Mouse (Mus musculus): ENCODE data around the gene Errfi1. TPM values are rescaled to one million over a fixed set of nuclear protein-coding genes. Genes with fewer than 3 reads are reported as not detected.

Gene Errfi1
- polyA plus RNA-seq (2014; fragmentation: Nextera tagmentation; extraction: Ambion mirVana) = 25.5 and 26.7 TPM in 2 replicates

- 53% methylated on average over 13 of the region's 13 CpGs for WGBS
- Histone ChIP-seq H3K27ac (replicated peaks; ENCODE audit: low read depth, low read length) (no peak within 1 kb of the TSS), H3K9ac (ENCODE audit: low read depth, low read length) (peak within 1 kb of the TSS; percentile 96), H3K4me3 (ENCODE audit: low read depth, low read length) (peak within 1 kb of the TSS; percentile 90), H3K4me1 (ENCODE audit: control insufficient read depth, insufficient read depth, low read length) (peaks cover 3% of the 10 kb centered on the region), H3K36me3 (ENCODE audit: control insufficient read depth, insufficient read depth, low read length) (no peaks in the 10 kb centered on the region), H3K27me3 (replicated peaks; ENCODE audit: control insufficient read depth, insufficient read depth, low read length) (no peaks in the 10 kb centered on the region), H3K9me3 (ENCODE audit: control insufficient read depth, low read length) (no peaks in the 10 kb centered on the region), H3K4me2 (ENCODE audit: low read depth, low read length) (peak within 1 kb of the TSS; percentile 73)
- DNase-seq (ENCODE audit: low spot score) (no peak), ATAC-seq (ENCODE audit: low read depth) (no peak)
These were observed at the start of gene Errfi1 for GRCm38 (mm10) chr4:150853680-150854461. Gene Errfi1 (plus strand): TSS chr4:150853919.

GRCm38 (mm10) chr4:150804204-150804603, 49.5 kb upstream of the Errfi1 start:
- Histone ChIP-seq H3K27me3 (replicated peaks; ENCODE audit: control insufficient read depth, insufficient read depth, low read length) (no peaks in the 10 kb centered on the region), H3K27ac (replicated peaks; ENCODE audit: low read depth, low read length) (no peak overlapping the region), H3K4me3 (ENCODE audit: low read depth, low read length) (no peak overlapping the region), H3K36me3 (ENCODE audit: control insufficient read depth, insufficient read depth, low read length) (no peaks in the 10 kb centered on the region), H3K9me3 (ENCODE audit: control insufficient read depth, low read length) (no peaks in the 10 kb centered on the region), H3K4me2 (ENCODE audit: low read depth, low read length) (no peak overlapping the region), H3K4me1 (ENCODE audit: control insufficient read depth, insufficient read depth, low read length) (peaks cover 17% of the 10 kb centered on the region), H3K9ac (ENCODE audit: low read depth, low read length) (no peak overlapping the region)
- ATAC-seq (ENCODE audit: low read depth) (no peak), DNase-seq (ENCODE audit: low spot score) (no peak)
- WGBS = 77% methylated on average over 6 of the region's 6 CpGs

GRCm38 (mm10) chr4:150807727-150808470, 45.8 kb upstream of the Errfi1 start:
- WGBS = 73% methylated on average over 20 of the region's 20 CpGs
- Histone ChIP-seq H3K9ac (ENCODE audit: low read depth, low read length) (no peak overlapping the region), H3K27ac (replicated peaks; ENCODE audit: low read depth, low read length) (no peak overlapping the region; the same call in 1 of the 2 replicates), H3K36me3 (ENCODE audit: control insufficient read depth, insufficient read depth, low read length) (no peaks in the 10 kb centered on the region), H3K9me3 (ENCODE audit: control insufficient read depth, low read length) (no peaks in the 10 kb centered on the region), H3K4me3 (ENCODE audit: low read depth, low read length) (no peak overlapping the region), H3K4me2 (ENCODE audit: low read depth, low read length) (no peak overlapping the region), H3K27me3 (replicated peaks; ENCODE audit: control insufficient read depth, insufficient read depth, low read length) (no peaks in the 10 kb centered on the region), H3K4me1 (ENCODE audit: control insufficient read depth, insufficient read depth, low read length) (peaks cover 12% of the 10 kb centered on the region; the same call in 1 of the 2 replicates)
- ATAC-seq (ENCODE audit: low read depth) (no peak), DNase-seq (ENCODE audit: low spot score) (no peak)

- Histone ChIP-seq H3K4me2 (ENCODE audit: low read depth, low read length) (no peak overlapping the region), H3K27ac (replicated peaks; ENCODE audit: low read depth, low read length) (no peak overlapping the region; the same call in 1 of the 2 replicates), H3K27me3 (replicated peaks; ENCODE audit: control insufficient read depth, insufficient read depth, low read length) (no peaks in the 10 kb centered on the region), H3K9me3 (ENCODE audit: control insufficient read depth, low read length) (no peaks in the 10 kb centered on the region), H3K36me3 (ENCODE audit: control insufficient read depth, insufficient read depth, low read length) (no peaks in the 10 kb centered on the region), H3K9ac (ENCODE audit: low read depth, low read length) (no peak overlapping the region), H3K4me1 (ENCODE audit: control insufficient read depth, insufficient read depth, low read length) (peaks cover 12% of the 10 kb centered on the region; the same call in 1 of the 2 replicates), H3K4me3 (ENCODE audit: low read depth, low read length) (no peak overlapping the region)
- no peak for ATAC-seq (ENCODE audit: low read depth)
- DNase-seq (ENCODE audit: low spot score) = no peak
- WGBS = 56% methylated on average over 12 of the region's 12 CpGs
These were observed 45.3 kb upstream of the Errfi1 start for GRCm38 (mm10) chr4:150808471-150808847.

- DNase-seq (ENCODE audit: low spot score) = peak; percentile 56
- H3K4me2 ChIP-seq (ENCODE audit: low read depth, low read length) = no peak overlapping the region
- WGBS = 32% methylated on average over 5 of the region's 9 CpGs
- no peaks in the 10 kb centered on the region for H3K9me3 ChIP-seq (ENCODE audit: control insufficient read depth, low read length)
- H3K36me3 ChIP-seq (ENCODE audit: control insufficient read depth, insufficient read depth, low read length) = no peaks in the 10 kb centered on the region
- H3K27ac ChIP-seq (replicated peaks; ENCODE audit: low read depth, low read length) = no peak overlapping the region
- peak; percentile 73 for ATAC-seq (ENCODE audit: low read depth)
- no peak overlapping the region for H3K4me3 ChIP-seq (ENCODE audit: low read depth, low read length)
- no peaks in the 10 kb centered on the region for H3K27me3 ChIP-seq (replicated peaks; ENCODE audit: control insufficient read depth, insufficient read depth, low read length)
- H3K9ac ChIP-seq (ENCODE audit: low read depth, low read length) = no peak overlapping the region
- H3K4me1 ChIP-seq (ENCODE audit: control insufficient read depth, insufficient read depth, low read length) = peaks cover 12% of the 10 kb centered on the region; the same call in 1 of the 2 replicates
These were observed 44.4 kb upstream of the Errfi1 start for GRCm38 (mm10) chr4:150809323-150809722.

- Histone ChIP-seq H3K9ac (ENCODE audit: low read depth, low read length) (no peak overlapping the region), H3K4me3 (ENCODE audit: low read depth, low read length) (no peak overlapping the region), H3K4me2 (ENCODE audit: low read depth, low read length) (no peak overlapping the region), H3K9me3 (ENCODE audit: control insufficient read depth, low read length) (no peaks in the 10 kb centered on the region), H3K36me3 (ENCODE audit: control insufficient read depth, insufficient read depth, low read length) (no peaks in the 10 kb centered on the region), H3K27me3 (replicated peaks; ENCODE audit: control insufficient read depth, insufficient read depth, low read length) (no peaks in the 10 kb centered on the region), H3K27ac (replicated peaks; ENCODE audit: low read depth, low read length) (no peak overlapping the region), H3K4me1 (ENCODE audit: control insufficient read depth, insufficient read depth, low read length) (peaks cover 4% of the 10 kb centered on the region; the same call in 1 of the 2 replicates)
- ATAC-seq (ENCODE audit: low read depth) = no peak
- DNase-seq (ENCODE audit: low spot score) = no peak
- 81% methylated on average over 4 of the region's 4 CpGs for WGBS
These were observed 38.6 kb upstream of the Errfi1 start for GRCm38 (mm10) chr4:150815144-150815543.

GRCm38 (mm10) chr4:150816414-150816951, 37.2 kb upstream of the Errfi1 start:
- H3K27ac ChIP-seq (replicated peaks; ENCODE audit: low read depth, low read length) = no peak overlapping the region; the same call in 1 of the 2 replicates
- no peaks in the 10 kb centered on the region for H3K27me3 ChIP-seq (replicated peaks; ENCODE audit: control insufficient read depth, insufficient read depth, low read length)
- WGBS = 50% methylated on average over 13 of the region's 13 CpGs
- no peak for DNase-seq (ENCODE audit: low spot score)
- H3K4me2 ChIP-seq (ENCODE audit: low read depth, low read length) = no peak overlapping the region
- H3K9me3 ChIP-seq (ENCODE audit: control insufficient read depth, low read length) = no peaks in the 10 kb centered on the region
- H3K9ac ChIP-seq (ENCODE audit: low read depth, low read length) = no peak overlapping the region
- no peak for ATAC-seq (ENCODE audit: low read depth)
- peaks cover 4% of the 10 kb centered on the region; the same call in 1 of the 2 replicates for H3K4me1 ChIP-seq (ENCODE audit: control insufficient read depth, insufficient read depth, low read length)
- H3K36me3 ChIP-seq (ENCODE audit: control insufficient read depth, insufficient read depth, low read length) = no peaks in the 10 kb centered on the region
- H3K4me3 ChIP-seq (ENCODE audit: low read depth, low read length) = no peak overlapping the region

GRCm38 (mm10) chr4:150819126-150819910, 34.4 kb upstream of the Errfi1 start:
- no peaks in the 10 kb centered on the region for H3K36me3 ChIP-seq (ENCODE audit: control insufficient read depth, insufficient read depth, low read length)
- H3K27me3 ChIP-seq (replicated peaks; ENCODE audit: control insufficient read depth, insufficient read depth, low read length) = no peaks in the 10 kb centered on the region
- H3K4me3 ChIP-seq (ENCODE audit: low read depth, low read length) = no peak overlapping the region
- no peak overlapping the region for H3K4me2 ChIP-seq (ENCODE audit: low read depth, low read length)
- DNase-seq (ENCODE audit: low spot score) (no peak), ATAC-seq (ENCODE audit: low read depth) (no peak)
- WGBS = 74% methylated on average over 12 of the region's 12 CpGs
- H3K27ac ChIP-seq (replicated peaks; ENCODE audit: low read depth, low read length) = no peak overlapping the region
- H3K4me1 ChIP-seq (ENCODE audit: control insufficient read depth, insufficient read depth, low read length) = peaks cover 11% of the 10 kb centered on the region; the same call in 1 of the 2 replicates
- no peak overlapping the region for H3K9ac ChIP-seq (ENCODE audit: low read depth, low read length)
- no peaks in the 10 kb centered on the region for H3K9me3 ChIP-seq (ENCODE audit: control insufficient read depth, low read length)
